Comparison of ENCODE assay signal across 17 mouse cellular contexts in the genomic region with DNA sequence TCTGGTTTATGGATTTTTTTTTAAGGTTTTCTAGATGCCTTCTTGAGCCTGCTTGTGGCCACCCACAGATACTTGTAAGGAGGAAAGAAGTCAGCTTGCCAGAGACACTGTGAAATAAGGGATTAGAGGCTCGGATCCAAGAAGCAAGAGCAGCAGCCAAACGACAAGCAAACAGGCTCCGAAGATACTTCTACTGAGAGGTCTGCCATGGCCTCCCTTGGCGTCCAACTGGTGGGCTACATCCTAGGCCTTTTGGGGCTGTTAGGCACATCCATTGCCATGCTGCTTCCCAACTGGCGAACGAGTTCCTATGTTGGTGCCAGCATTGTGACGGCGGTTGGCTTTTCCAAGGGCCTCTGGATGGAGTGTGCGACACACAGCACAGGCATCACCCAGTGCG. TPM values are rescaled to one million over a fixed set of nuclear protein-coding genes. Genes with fewer than 3 reads are reported as not detected.
DNase-seq lines count a peak whose midpoint lies in the region; ATAC-seq and TF ChIP-seq lines count a peak whose summit lies in the region.
"Had no signal": no experiment of that assay in that cellular context is flagged by ENCODE, and none has a peak within 500 bp of the region (broad histone marks: within the 10 kb centered on the region; RNA-seq: fewer than 3 reads in every experiment).

No protein-coding gene starts in this region.

- H3K27me3 ChIP-seq in Patski: peaks cover 3% of the 10 kb centered on the region
- no peaks in the 10 kb centered on the region for H3K27me3 ChIP-seq in thymus, adult 2 months (ENCODE audit: control insufficient read depth, insufficient read depth, low read length)
- H3K27me3 ChIP-seq: liver, embryonic 13.5 days; stomach, embryonic 15.5 days had no signal

- 95% methylated on average over 10 of the region's 10 CpGs for WGBS in thymus, adult 2 months

- no peaks in the 10 kb centered on the region for H3K36me3 ChIP-seq in thymus, adult 2 months (ENCODE audit: control insufficient read depth, insufficient read depth, low read length)
- H3K36me3 ChIP-seq: liver, embryonic 13.5 days; midbrain, embryonic 12.5 days; stomach, embryonic 15.5 days had no signal

- H3K27ac ChIP-seq in thymus, adult 2 months (ENCODE audit: control insufficient read depth, insufficient read depth, low read length): no peak overlapping the region
- H3K27ac ChIP-seq: liver, embryonic 13.5 days; midbrain, embryonic 12.5 days; stomach, embryonic 15.5 days had no signal

- DNase-seq in kidney, adult 18-20 months: peak; percentile 44
- DNase-seq in kidney, adult 9 months: no peak
- DNase-seq in Patski (ENCODE audit: low read depth, low spot score): no peak
- peak; percentile 75 for DNase-seq in brain, adult 2 months (ENCODE audit: low read depth, low spot score)
- peak; percentile 74 to 85 for DNase-seq in cerebellum, postnatal 10 days
- DNase-seq in urinary bladder, postnatal 4 days (ENCODE audit: low spot score in 2 of 2): no peak
- DNase-seq in thymus, adult 2 months: no peak
- DNase-seq: liver, embryonic 13.5 days; lung, postnatal 36 days; thymus, postnatal 14 days had no signal

- TF ChIP-seq POLR2A in thymus, adult 2 months (IDR thresholded peaks at IDR 0.05; ENCODE audit: control insufficient read depth, extremely low read depth, insufficient read depth, low read length, poor library complexity): no peak

- in situ Hi-C loops in Patski (cut with MboI; ENCODE audit: low pct_unique_long_range_greater_than_20kb): no loop called here

- POLR2A ChIA-PET in Patski (lab: Charles Lee): interaction anchor here (4.3 kb wide), 1 partner anchor 32 kb away, joined by 26 read pairs; no protein-coding TSS in a partner anchor

- CTCF ChIA-PET in Patski (lab: Charles Lee): interaction anchor here (1.4 kb wide), 1 partner anchor 29 kb away, joined by 3 read pairs; no protein-coding TSS in a partner anchor

- no peaks in the 10 kb centered on the region for H3K4me1 ChIP-seq in thymus, adult 2 months (replicated peaks; ENCODE audit: control insufficient read depth, insufficient read depth, low read length)
- H3K4me1 ChIP-seq: midbrain, embryonic 12.5 days; stomach, embryonic 15.5 days had no signal

- no peak for TF ChIP-seq CTCF in Patski (IDR thresholded peaks at IDR 0.05)
- TF ChIP-seq CTCF in thymus, adult 2 months (IDR thresholded peaks at IDR 0.05; ENCODE audit: borderline replicate concordance, control insufficient read depth, extremely low read depth, insufficient read depth, low read length, poor library complexity): no peak

- H3K4me3 ChIP-seq in thymus, adult 2 months (ENCODE audit: control insufficient read depth, insufficient read depth, low read length): no peak overlapping the region
- H3K4me3 ChIP-seq: liver, embryonic 13.5 days; midbrain, embryonic 12.5 days; stomach, embryonic 15.5 days had no signal

- ATAC-seq in Patski: peak; percentile 60
- ATAC-seq: activated CD4-positive, CD25-positive, alpha-beta regulatory T cell, adult 4 months; CD4-positive, CD25-positive, alpha-beta regulatory T cell, adult 4 months had no signal

RNA-seq across cellular contexts. Expression of a gene that starts 7.9 kb away (rescaled TPM):
- 119 TPM for polyA plus RNA-seq in Patski (2021)
- 0.23 and 0.28 TPM in 2 replicates for polyA plus RNA-seq in thymus, adult 2 months (2012; rRNA removed)
- polyA plus RNA-seq: activated CD4-positive, CD25-positive, alpha-beta regulatory T cell, adult 4 months; CD4-positive, CD25-positive, alpha-beta regulatory T cell, adult 4 months had no signal

RNA-seq across cellular contexts. Expression of a gene that starts 26.3 kb away (rescaled TPM):
- 13.6 TPM for polyA plus RNA-seq in Patski (2021)
- polyA plus RNA-seq in thymus, adult 2 months (2012; rRNA removed): 0.17 and 0.22 TPM in 2 replicates
- polyA plus RNA-seq: activated CD4-positive, CD25-positive, alpha-beta regulatory T cell, adult 4 months; CD4-positive, CD25-positive, alpha-beta regulatory T cell, adult 4 months; heart, embryonic 16.5 days; kidney, embryonic 14.5 days; liver, embryonic 13.5 days; neural tube, embryonic 11.5 days; stomach, embryonic 15.5 days had no signal

Comparison
In these comparisons a context has a peak if more than half of its experiments do, and no peak if none do; other contexts are left out.
1. DNase-seq: peak in kidney, adult 18-20 months (single experiment), brain, adult 2 months (single experiment) and cerebellum, postnatal 10 days (2 of 2); none in kidney, adult 9 months (single experiment), Patski (single experiment), urinary bladder, postnatal 4 days (0 of 2) and thymus, adult 2 months (single experiment).
2. RNA of a gene that starts 7.9 kb away (polyA plus RNA-seq): 119 TPM in Patski (single experiment); 0.23 to 0.28 TPM in thymus, adult 2 months; every median in the first group is over 10 times any median in the second.
3. RNA of a gene that starts 26.3 kb away (polyA plus RNA-seq): 13.6 TPM in Patski (single experiment); 0.17 to 0.22 TPM in thymus, adult 2 months; every median in the first group is over 10 times any median in the second.